Mouse (Mus musculus) lung, adult 2 months (tissue): Measurements from ENCODE around the gene Sdhaf2.

Source experiments
- CTCF ChIP-seq: fragments of 200-500 bp; IDR thresholded peaks from 2 replicates; pipeline ENCODE4 v1.5.1; 2011; ENCODE audit warnings: mild to moderate bottlenecking, low read length, control low read depth; ENCODE audit not compliant: insufficient read depth
- POLR2A ChIP-seq: fragments of 200-500 bp; IDR thresholded peaks from 2 replicates; pipeline ENCODE4 v1.6.1; 2011; ENCODE audit warnings: low read depth, mild to moderate bottlenecking, control low read depth, low read length, borderline replicate concordance; ENCODE audit errors: extremely low read depth

- peak; percentile 71; the same call in 1 of the 2 replicates for TF ChIP-seq POLR2A
- no peak for TF ChIP-seq CTCF
Measured at GRCm38 (mm10) chr19:10555624-10556510, 29.9 kb upstream of the Sdhaf2 start, which contains the start of gene Tmem216.
